Mouse (Mus musculus) lung, adult 2 months (tissue): Measurements from ENCODE around the gene Igsf8.

ENCODE experiments used
- CTCF ChIP-seq: fragments of 200-500 bp; IDR thresholded peaks from 2 replicates; pipeline ENCODE4 v1.5.1; 2011; ENCODE audit warnings: mild to moderate bottlenecking, low read length, control low read depth; ENCODE audit not compliant: insufficient read depth
- POLR2A ChIP-seq: fragments of 200-500 bp; IDR thresholded peaks from 2 replicates; pipeline ENCODE4 v1.6.1; 2011; ENCODE audit warnings: low read depth, mild to moderate bottlenecking, control low read depth, low read length, borderline replicate concordance; ENCODE audit errors: extremely low read depth

GRCm38 (mm10) chr1:172213771-172214170 lies 47.7 kb upstream of the Igsf8 start:
- TF ChIP-seq POLR2A, result no peak
- TF ChIP-seq CTCF, result no peak
